Mouse (Mus musculus) embryo, embryonic 9.5 days (tissue): ENCODE data around the gene Psmd3.

Source experiments
- DNase-seq: peaks from one replicate; pipeline ENCODE4 v3.0.0-alpha.2; 2017; ENCODE audit errors: extremely low spot score

Psmd3 gene

GRCm38 (mm10) chr11:98744456-98745019 lies 62.2 kb downstream of the Psmd3 start:
- no peak for DNase-seq
